ENCODE assay signal across 8 mouse cellular contexts in the genomic region with DNA sequence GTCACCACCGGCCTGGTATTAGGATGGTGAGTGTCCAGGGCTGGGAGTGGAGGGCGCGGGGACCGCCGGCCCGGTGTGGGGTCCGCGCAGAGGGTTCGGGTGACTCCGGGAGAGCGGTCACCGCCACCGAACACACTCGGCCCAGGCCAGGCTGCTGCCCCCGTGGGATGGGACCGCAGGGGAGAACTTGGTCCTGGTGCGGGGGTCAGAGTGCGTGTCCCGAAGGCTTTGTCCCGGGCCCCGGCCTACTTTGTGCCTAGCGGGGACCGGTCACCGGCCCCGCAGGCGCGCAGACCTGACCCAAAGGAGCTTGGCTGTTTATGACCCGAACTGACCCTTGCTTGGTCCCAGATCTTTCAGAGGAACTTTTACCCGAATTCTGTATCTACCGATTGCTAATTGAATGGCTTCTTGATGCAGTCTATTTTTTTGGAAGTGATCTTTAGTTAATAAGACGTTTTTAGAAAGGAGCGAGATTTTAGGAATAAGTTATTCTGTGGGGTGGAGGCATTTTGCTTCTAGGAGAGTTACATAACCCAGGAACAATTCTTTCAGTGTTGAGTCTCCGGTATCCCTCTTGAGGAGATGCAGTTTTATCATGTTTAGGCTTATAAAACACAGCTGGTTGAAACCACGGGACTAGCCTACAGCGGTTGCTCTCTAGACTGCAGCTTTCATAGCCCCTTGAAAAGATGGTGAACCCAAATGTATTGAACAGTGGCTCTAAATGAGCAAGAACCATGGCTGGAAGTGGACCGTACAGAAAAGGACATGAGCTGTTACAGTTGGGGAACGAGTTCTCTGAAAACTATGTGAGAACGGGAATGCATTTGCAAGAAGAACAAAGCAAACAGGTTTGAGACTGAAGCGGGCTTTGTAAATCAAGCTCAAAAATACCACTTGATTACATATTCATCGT. TPM values are rescaled to one million over a fixed set of nuclear protein-coding genes. Genes with fewer than 3 reads are reported as not detected.
DNase-seq lines count a peak whose midpoint lies in the region; ATAC-seq and TF ChIP-seq lines count a peak whose summit lies in the region.

No protein-coding gene starts in this region.

- peak overlapping the region; percentile 76 for H3K4me2 ChIP-seq in forebrain, embryonic 12.5 days
- peak overlapping the region; percentile 94 for H3K4me2 ChIP-seq in intestine, postnatal 0 days (replicated peaks; ENCODE audit: low read depth)
- H3K4me2 ChIP-seq in liver, embryonic 14.5 days (ENCODE audit: low read depth): peak overlapping the region; percentile 93
- H3K4me2 ChIP-seq in neural tube, embryonic 13.5 days: peak overlapping the region; percentile 92

- no peak for TF ChIP-seq CTCF in intestine, postnatal 0 days (IDR thresholded peaks at IDR 0.05; ENCODE audit: low read depth)
- no peak for TF ChIP-seq CTCF in liver, embryonic 14.5 days (IDR thresholded peaks at IDR 0.05; ENCODE audit: low read depth)

- no peaks in the 10 kb centered on the region for H3K36me3 ChIP-seq in forebrain, embryonic 12.5 days (replicated peaks)
- no peaks in the 10 kb centered on the region for H3K36me3 ChIP-seq in intestine, postnatal 0 days (ENCODE audit: control insufficient read depth, insufficient read depth)
- no peaks in the 10 kb centered on the region for H3K36me3 ChIP-seq in liver, embryonic 14.5 days (replicated peaks; ENCODE audit: control insufficient read depth, insufficient read depth, low read depth)
- H3K36me3 ChIP-seq in neural tube, embryonic 13.5 days: no peaks in the 10 kb centered on the region

- WGBS in forebrain, embryonic 12.5 days: 7% methylated on average over 40 of the region's 40 CpGs
- WGBS in intestine, postnatal 0 days: 8% methylated on average over 40 of the region's 40 CpGs
- 7% methylated on average over 39 of the region's 40 CpGs for WGBS in liver, embryonic 14.5 days (ENCODE audit: insufficient replicate concordance)
- 8% methylated on average over 40 of the region's 40 CpGs for WGBS in neural tube, embryonic 13.5 days

- no peaks in the 10 kb centered on the region for H3K27me3 ChIP-seq in forebrain, embryonic 12.5 days
- H3K27me3 ChIP-seq in intestine, postnatal 0 days (replicated peaks; ENCODE audit: control insufficient read depth, insufficient read depth, low read length): no peaks in the 10 kb centered on the region
- no peaks in the 10 kb centered on the region for H3K27me3 ChIP-seq in liver, embryonic 14.5 days (ENCODE audit: control insufficient read depth, insufficient read depth, low read length)
- no peaks in the 10 kb centered on the region; the same call in 1 of the 2 replicates for H3K27me3 ChIP-seq in neural tube, embryonic 13.5 days

- TF ChIP-seq EP300 in liver, embryonic 14.5 days (IDR thresholded peaks at IDR 0.05; ENCODE audit: low read depth): no peak

- ATAC-seq in forebrain, embryonic 12.5 days (ENCODE audit: low FRiP score): no peak
- ATAC-seq in intestine, postnatal 0 days: peak; percentile 51
- peak; percentile 50 for ATAC-seq in liver, embryonic 14.5 days (ENCODE audit: insufficient read depth)
- no peak; the same call in 1 of the 2 replicates for ATAC-seq in neural tube, embryonic 13.5 days (ENCODE audit: low read depth)
- no peak for ATAC-seq in monocyte, adult 5-6 weeks (replicated peaks; ENCODE audit: insufficient number of reproducible peaks, low FRiP score, low TSS enrichment, poor library complexity, severe bottlenecking)

- H3K9ac ChIP-seq in forebrain, embryonic 12.5 days: peak overlapping the region; percentile 86
- peak overlapping the region; percentile 78 for H3K9ac ChIP-seq in intestine, postnatal 0 days (ENCODE audit: low read depth, low read length)
- H3K9ac ChIP-seq in liver, embryonic 14.5 days (replicated peaks): peak overlapping the region; percentile 92
- peak overlapping the region; percentile 78 for H3K9ac ChIP-seq in neural tube, embryonic 13.5 days

- H3K4me1 ChIP-seq in forebrain, embryonic 12.5 days: peaks cover 16% of the 10 kb centered on the region; the same call in 1 of the 2 replicates
- no peaks in the 10 kb centered on the region for H3K4me1 ChIP-seq in intestine, postnatal 0 days (replicated peaks; ENCODE audit: control insufficient read depth, insufficient read depth, low read length)
- H3K4me1 ChIP-seq in liver, embryonic 14.5 days (replicated peaks; ENCODE audit: control insufficient read depth in 2 of 2, insufficient read depth in 2 of 2, low read length in 1 of 2): peaks cover 18 to 28% of the 10 kb centered on the region in 2 experiments
- peaks cover 20% of the 10 kb centered on the region for H3K4me1 ChIP-seq in neural tube, embryonic 13.5 days (replicated peaks)

- peak; percentile 4 for DNase-seq in retina, adult 2 months (ENCODE audit: low read depth, low spot score)
- DNase-seq in retina, embryonic 14.5 days (ENCODE audit: low spot score): no peak
- peak; percentile 65 for DNase-seq in adrenal gland, postnatal 10 days
- DNase-seq in liver, embryonic 14.5 days (ENCODE audit: low read depth in 3 of 3, low spot score in 3 of 3): no peak

- H3K27ac ChIP-seq in forebrain, embryonic 12.5 days: no peak overlapping the region
- H3K27ac ChIP-seq in intestine, postnatal 0 days (ENCODE audit: low read depth, low read length): peak overlapping the region; percentile 50; the same call in 1 of the 2 replicates
- peak overlapping the region; percentile 34; the same call in 1 of the 2 replicates for H3K27ac ChIP-seq in liver, embryonic 14.5 days
- no peak overlapping the region for H3K27ac ChIP-seq in neural tube, embryonic 13.5 days (replicated peaks)

- no peaks in the 10 kb centered on the region for H3K9me3 ChIP-seq in forebrain, embryonic 12.5 days
- H3K9me3 ChIP-seq in intestine, postnatal 0 days (ENCODE audit: control insufficient read depth): no peaks in the 10 kb centered on the region
- H3K9me3 ChIP-seq in liver, embryonic 14.5 days (ENCODE audit: control insufficient read depth, low read length): no peaks in the 10 kb centered on the region
- no peaks in the 10 kb centered on the region for H3K9me3 ChIP-seq in neural tube, embryonic 13.5 days

- H3K4me3 ChIP-seq in forebrain, embryonic 12.5 days (replicated peaks): peak overlapping the region; percentile 86
- H3K4me3 ChIP-seq in intestine, postnatal 0 days (ENCODE audit: low read depth, low read length): peak overlapping the region; percentile 90
- peak overlapping the region; percentile 94 to 98 for H3K4me3 ChIP-seq in liver, embryonic 14.5 days (ENCODE audit: insufficient read depth in 1 of 2, low read depth in 2 of 2, low read length in 2 of 2)
- H3K4me3 ChIP-seq in neural tube, embryonic 13.5 days: peak overlapping the region; percentile 69

RNA-seq across cellular contexts. Expression of a gene that starts 0.7 kb away (rescaled TPM):
- total RNA-seq in adrenal gland, postnatal 10 days (2021): 10 to 100 TPM; 38.0 to 41.8 TPM
- 26.4 and 28.6 TPM in 2 replicates for polyA plus RNA-seq in forebrain, embryonic 12.5 days (2016; fragmentation: Nextera tagmentation; extraction: Ambion mirVana)
- polyA plus RNA-seq in intestine, postnatal 0 days (2015; fragmentation: Nextera tagmentation; extraction: Ambion mirVana): 31.0 and 35.3 TPM in 2 replicates
- polyA plus RNA-seq in liver, embryonic 14.5 days (2012; rRNA removed): 6.2 and 9.7 TPM in 2 replicates
- 19.7 and 24.1 TPM in 2 replicates for polyA plus RNA-seq in liver, embryonic 14.5 days (2014; fragmentation: Nextera tagmentation; extraction: Ambion mirVana)
- polyA plus RNA-seq in neural tube, embryonic 13.5 days (2015; fragmentation: Nextera tagmentation; extraction: Ambion mirVana): 22.2 and 24.4 TPM in 2 replicates
- total RNA-seq in monocyte, adult 5-6 weeks (2017): 24.6 to 35.2 TPM (median 33.2 TPM) in 3 replicates

RNA-seq across cellular contexts. Expression of a gene that starts 10.6 kb away (rescaled TPM):
- 10 to 100 TPM; 85.6 to 87.4 TPM for total RNA-seq in adrenal gland, postnatal 10 days (2021)
- 107 and 110 TPM in 2 replicates for polyA plus RNA-seq in forebrain, embryonic 12.5 days (2016; fragmentation: Nextera tagmentation; extraction: Ambion mirVana)
- polyA plus RNA-seq in intestine, postnatal 0 days (2015; fragmentation: Nextera tagmentation; extraction: Ambion mirVana): 53.9 and 57.2 TPM in 2 replicates
- 9.3 and 13.8 TPM in 2 replicates for polyA plus RNA-seq in liver, embryonic 14.5 days (2012; rRNA removed)
- polyA plus RNA-seq in liver, embryonic 14.5 days (2014; fragmentation: Nextera tagmentation; extraction: Ambion mirVana): 33.9 and 34.5 TPM in 2 replicates
- 100 and 110 TPM in 2 replicates for polyA plus RNA-seq in neural tube, embryonic 13.5 days (2015; fragmentation: Nextera tagmentation; extraction: Ambion mirVana)
- total RNA-seq in monocyte, adult 5-6 weeks (2017): 124 to 159 TPM (median 133 TPM) in 3 replicates

RNA-seq across cellular contexts. Expression of a gene that starts 44.4 kb away (rescaled TPM):
- total RNA-seq in adrenal gland, postnatal 10 days (2021): 10 to 100 TPM; 84.8 to 86.0 TPM
- 176 and 181 TPM in 2 replicates for polyA plus RNA-seq in forebrain, embryonic 12.5 days (2016; fragmentation: Nextera tagmentation; extraction: Ambion mirVana)
- 151 and 153 TPM in 2 replicates for polyA plus RNA-seq in intestine, postnatal 0 days (2015; fragmentation: Nextera tagmentation; extraction: Ambion mirVana)
- 33.8 and 39.3 TPM in 2 replicates for polyA plus RNA-seq in liver, embryonic 14.5 days (2012; rRNA removed)
- 84.0 and 87.1 TPM in 2 replicates for polyA plus RNA-seq in liver, embryonic 14.5 days (2014; fragmentation: Nextera tagmentation; extraction: Ambion mirVana)
- 220 and 232 TPM in 2 replicates for polyA plus RNA-seq in neural tube, embryonic 13.5 days (2015; fragmentation: Nextera tagmentation; extraction: Ambion mirVana)
- total RNA-seq in monocyte, adult 5-6 weeks (2017): 26.8 to 48.0 TPM (median 29.9 TPM) in 3 replicates

RNA-seq across cellular contexts. Expression of a gene that starts 50.0 kb away (rescaled TPM):
- 10 to 100 TPM; 14.3 to 18.6 TPM for total RNA-seq in adrenal gland, postnatal 10 days (2021)
- 5.0 and 5.3 TPM in 2 replicates for polyA plus RNA-seq in forebrain, embryonic 12.5 days (2016; fragmentation: Nextera tagmentation; extraction: Ambion mirVana)
- 3.1 TPM in 2 replicates for polyA plus RNA-seq in intestine, postnatal 0 days (2015; fragmentation: Nextera tagmentation; extraction: Ambion mirVana)
- 0.37 and 0.39 TPM in 2 replicates for polyA plus RNA-seq in liver, embryonic 14.5 days (2012; rRNA removed)
- polyA plus RNA-seq in liver, embryonic 14.5 days (2014; fragmentation: Nextera tagmentation; extraction: Ambion mirVana): 0.18 and 0.19 TPM in 2 replicates
- 3.1 and 4.5 TPM in 2 replicates for polyA plus RNA-seq in neural tube, embryonic 13.5 days (2015; fragmentation: Nextera tagmentation; extraction: Ambion mirVana)
- total RNA-seq in monocyte, adult 5-6 weeks (2017): not detected in 3 replicates

Comparison
In these comparisons a context has a peak if more than half of its experiments do, and no peak if none do; other contexts are left out.
1. DNase-seq: peak in retina, adult 2 months (single experiment) and adrenal gland, postnatal 10 days (single experiment); none in retina, embryonic 14.5 days (single experiment) and liver, embryonic 14.5 days (0 of 3).
2. ATAC-seq: peak in intestine, postnatal 0 days (single experiment) and liver, embryonic 14.5 days (single experiment); none in forebrain, embryonic 12.5 days (single experiment), neural tube, embryonic 13.5 days (single experiment) and monocyte, adult 5-6 weeks (single experiment).
3. H3K27ac ChIP-seq: peak in intestine, postnatal 0 days (single experiment) and liver, embryonic 14.5 days (single experiment); none in forebrain, embryonic 12.5 days (single experiment) and neural tube, embryonic 13.5 days (single experiment).
4. Peak in every context shown above with its lines, with median percentiles within 50 percentile points of each other: H3K4me2 ChIP-seq, H3K4me3 ChIP-seq and H3K9ac ChIP-seq.